Mouse (Mus musculus) effector memory CD4-positive, alpha-beta T cell, adult 7 months (primary cell): ENCODE measurements around the gene Gm4791. TPM values are rescaled to one million over a fixed set of nuclear protein-coding genes. Genes with fewer than 3 reads are reported as not detected.

Experiments
- polyA plus RNA-seq: library from polyadenylated mRNA; unstranded; fragments of 100-300 nt; shearing (Covaris generic); gene quantifications from one replicate; pipeline ENCODE4 v1.2.1, GENCODE M21; 2017

Gene Gm4791
- polyA plus RNA-seq, result not detected

GRCm38 (mm10) chr9:46998338-46998791 lies at the start of gene Gm4791:
Gene Gm4791 (plus strand): TSS chr9:46998741.

